Mouse (Mus musculus) midbrain, embryonic 11.5 days (tissue): ENCODE results near the gene BC147527. TPM values are rescaled to one million over a fixed set of nuclear protein-coding genes. Genes with fewer than 3 reads are reported as not detected.
"Not testable (repeated sequence)": the region's sequence is repeated elsewhere in the genome, so short reads cannot be mapped to it uniquely, and the experiment has no call there.

Experiments used
- ATAC-seq: fragments of 200-750 bp; cut with Nextera tagmentation; 2 replicates; pipeline ENCODE4 v1.8.0; 2017; ENCODE audit warnings: moderate TSS enrichment, moderate library complexity; ENCODE audit not compliant: low FRiP score
- DNase-seq: peaks from one replicate; pipeline ENCODE4 v3.0.0; 2015; ENCODE audit warnings: low spot score; ENCODE audit errors: missing footprints
- H3K27ac ChIP-seq: fragments of 300-500 bp; sonication (generic); 2 replicates; pipeline ENCODE4 v1.5.1; 2014; ENCODE audit warnings: low read depth, low read length
- H3K27me3 ChIP-seq: fragments of 300-500 bp; sonication (generic); 2 replicates; pipeline ENCODE4 v1.6.1; 2014; ENCODE audit warnings: mild to moderate bottlenecking, low read length, moderate library complexity, mixed read lengths; ENCODE audit not compliant: control insufficient read depth, insufficient read depth
- H3K36me3 ChIP-seq: fragments of 300-500 bp; sonication (generic); 2 replicates; pipeline ENCODE4 v1.6.1; 2014; ENCODE audit warnings: mild to moderate bottlenecking, low read length, moderate library complexity, mixed read lengths; ENCODE audit not compliant: control insufficient read depth, insufficient read depth
- H3K4me1 ChIP-seq: fragments of 300-500 bp; sonication (generic); 2 replicates; pipeline ENCODE4 v1.6.1; 2014; ENCODE audit warnings: low read length; ENCODE audit not compliant: control insufficient read depth, insufficient read depth
- H3K4me2 ChIP-seq: fragments of 300-500 bp; sonication (generic); 2 replicates; pipeline ENCODE4 v1.6.1; 2014; ENCODE audit warnings: mild to moderate bottlenecking, moderate library complexity
- H3K4me3 ChIP-seq: fragments of 300-500 bp; sonication (generic); 2 replicates; pipeline ENCODE4 v1.5.1; 2014; ENCODE audit warnings: low read depth, low read length
- H3K9ac ChIP-seq: fragments of 300-500 bp; sonication (generic); 2 replicates; pipeline ENCODE4 v1.6.1; 2014; ENCODE audit warnings: low read length
- H3K9me3 ChIP-seq: fragments of 300-500 bp; sonication (generic); 2 replicates; pipeline ENCODE4 v1.6.1; 2016; ENCODE audit warnings: low read length; ENCODE audit not compliant: control insufficient read depth
- WGBS: fragments of 180-500 bp; shearing (Covaris S2); extraction: QIAGEN DNeasy Blood & Tissue Kit; methylation state at CpG from one replicate; pipeline ENCODE4 v1.1.7; 2014; 5-methylcytosine and 5-hydroxymethylcytosine counted together
- polyA plus RNA-seq: library from polyadenylated mRNA; unstranded; fragments of >200 nt; fragmentation: Nextera tagmentation; extraction: Ambion mirVana; gene quantifications from 2 replicates; pipeline ENCODE4 v1.2.1, GENCODE M21; 2014

Gene BC147527
- 0.26 TPM in 1 of 2 replicates, not detected in the other for polyA plus RNA-seq

DNA sequence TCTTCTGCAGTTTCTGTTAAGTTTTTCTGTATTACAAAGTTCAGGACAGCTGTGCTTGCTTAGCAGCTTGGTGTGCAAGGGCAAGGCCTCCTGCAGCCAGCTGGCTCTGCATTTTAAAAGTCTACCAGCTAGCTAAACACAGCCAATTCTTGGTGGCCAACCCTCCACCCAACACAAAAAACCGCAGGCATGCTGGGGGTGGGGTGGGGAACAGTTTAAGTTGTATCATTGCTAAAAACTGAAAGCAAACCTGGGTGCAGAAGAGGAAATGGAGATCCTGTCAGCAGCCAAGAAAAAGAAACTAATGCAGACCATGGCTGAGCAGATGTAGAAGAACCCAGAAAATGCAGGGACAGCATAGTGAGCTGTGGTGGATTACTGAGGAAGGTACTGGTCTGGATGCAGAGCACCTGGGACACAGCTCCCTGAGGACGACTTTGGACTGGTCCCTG is at the start of gene BC147527:
Gene BC147527, plus strand, starts transcription at position 402 of the 452 bp plus-strand sequence.
- Histone ChIP-seq H3K36me3 (no peaks in the 10 kb centered on the region), H3K9me3 (no peaks in the 10 kb centered on the region), H3K27ac (no peak within 1 kb of the TSS), H3K9ac (no peak within 1 kb of the TSS), H3K4me3 (no peak within 1 kb of the TSS), H3K4me2 (no peak within 1 kb of the TSS), H3K27me3 (no peaks in the 10 kb centered on the region), H3K4me1 (no peaks in the 10 kb centered on the region)
- WGBS = 50% methylated on average over 2 of the region's 2 CpGs
- DNase-seq = no peak
- ATAC-seq = no peak

- not testable (repeated sequence) for H3K27me3 ChIP-seq, H3K9me3 ChIP-seq, H3K4me2 ChIP-seq, H3K4me1 ChIP-seq, DNase-seq, H3K27ac ChIP-seq, H3K9ac ChIP-seq, H3K36me3 ChIP-seq, H3K4me3 ChIP-seq, ATAC-seq
- 86% methylated on average over 2 of the region's 3 CpGs for WGBS
Measured at GRCm38 (mm10) chr13:120251208-120251924, 48.8 kb upstream of the BC147527 start.

GRCm38 (mm10) chr13:120258817-120259658 is 41.2 kb upstream of the BC147527 start:
- H3K9ac ChIP-seq, H3K4me3 ChIP-seq, H3K4me2 ChIP-seq, H3K4me1 ChIP-seq, H3K36me3 ChIP-seq, H3K27ac ChIP-seq, H3K9me3 ChIP-seq, ATAC-seq, H3K27me3 ChIP-seq, DNase-seq: not testable (repeated sequence)
- WGBS = 89% methylated on average over 3 of the region's 3 CpGs

- ATAC-seq = not testable (repeated sequence)
- 74% methylated on average over 3 of the region's 3 CpGs for WGBS
Measured at GRCm38 (mm10) chr13:120259718-120260117, 40.5 kb upstream of the BC147527 start.

GRCm38 (mm10) chr13:120262870-120263269 is 37.3 kb upstream of the BC147527 start, which contains the start of gene AF067061:
TSS of gene AF067061 (plus strand) at chr13:120263114.
- not testable (repeated sequence) for H3K36me3 ChIP-seq, H3K9ac ChIP-seq, H3K4me3 ChIP-seq, H3K4me1 ChIP-seq, H3K27ac ChIP-seq, DNase-seq, ATAC-seq, H3K27me3 ChIP-seq, H3K4me2 ChIP-seq, H3K9me3 ChIP-seq
- 94% methylated on average over 2 of the region's 2 CpGs for WGBS

More at GRCm38 (mm10) chr13:120259718-120260117, 40.5 kb upstream of the BC147527 start:
- not testable (repeated sequence) for H3K4me3 ChIP-seq, H3K4me1 ChIP-seq, H3K36me3 ChIP-seq, H3K9ac ChIP-seq, DNase-seq, H3K27me3 ChIP-seq, H3K27ac ChIP-seq, H3K9me3 ChIP-seq, H3K4me2 ChIP-seq

DNA sequence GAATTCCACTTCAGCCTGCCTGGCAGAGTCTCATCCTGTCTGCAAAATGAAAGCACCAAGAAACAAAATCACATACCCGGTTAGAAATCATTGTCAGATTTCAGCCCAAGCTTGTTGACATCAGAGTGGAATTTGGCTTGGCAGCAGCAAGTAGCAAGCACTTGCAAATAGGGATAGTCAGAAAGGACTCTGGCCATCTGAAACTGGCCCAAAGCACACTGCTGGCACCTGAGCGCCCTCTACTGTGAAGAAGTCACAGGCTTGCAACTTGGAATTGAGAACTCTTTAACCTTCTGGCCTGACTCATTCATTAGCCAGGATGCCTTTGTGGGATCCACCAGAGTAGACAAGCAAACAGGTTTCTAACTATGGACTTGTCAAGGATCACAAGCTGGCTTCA is 22.4 kb upstream of the BC147527 start:
- ATAC-seq, H3K9me3 ChIP-seq, H3K36me3 ChIP-seq, H3K9ac ChIP-seq, H3K27ac ChIP-seq, DNase-seq, H3K27me3 ChIP-seq, H3K4me1 ChIP-seq, H3K4me3 ChIP-seq, H3K4me2 ChIP-seq: not testable (repeated sequence)
- WGBS = 22% methylated on average over 2 of the region's 2 CpGs

DNA sequence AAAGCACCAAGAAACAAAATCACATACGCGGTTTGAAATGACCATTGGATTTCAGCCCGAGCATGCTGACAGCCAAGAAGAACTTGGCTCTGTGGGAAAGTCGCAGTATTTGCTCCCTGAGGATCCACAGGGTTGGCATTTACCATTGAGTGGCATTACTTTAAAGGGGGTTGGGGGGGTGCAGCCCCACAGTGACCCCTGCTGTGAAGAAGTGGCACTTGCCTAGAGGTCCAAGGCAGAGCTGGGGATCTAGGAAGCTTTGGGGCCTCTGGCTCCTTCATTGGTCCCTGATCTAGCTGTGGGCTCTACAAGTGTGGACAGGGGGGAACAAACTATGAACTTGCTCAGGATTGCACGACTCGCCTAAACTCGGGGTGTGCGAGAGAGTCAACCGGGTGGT is 21.4 kb upstream of the BC147527 start:
- Histone ChIP-seq H3K27ac (no peak overlapping the region), H3K4me3 (no peak overlapping the region), H3K36me3 (no peaks in the 10 kb centered on the region), H3K4me2 (no peak overlapping the region), H3K27me3 (no peaks in the 10 kb centered on the region), H3K9ac (no peak overlapping the region), H3K9me3 (no peaks in the 10 kb centered on the region), H3K4me1 (no peaks in the 10 kb centered on the region)
- DNase-seq (no peak), ATAC-seq (no peak)
- WGBS = 91% methylated on average over 9 of the region's 9 CpGs

- Histone ChIP-seq H3K4me3 (no peak overlapping the region), H3K9ac (no peak overlapping the region), H3K4me1 (no peaks in the 10 kb centered on the region), H3K27ac (no peak overlapping the region), H3K27me3 (no peaks in the 10 kb centered on the region), H3K4me2 (no peak overlapping the region), H3K36me3 (no peaks in the 10 kb centered on the region), H3K9me3 (no peaks in the 10 kb centered on the region)
- ATAC-seq = no peak
- 79% methylated on average over 1 of the region's 1 CpGs for WGBS
- DNase-seq = no peak
Measured at GRCm38 (mm10) chr13:120299324-120299894, 783 bp upstream of the BC147527 start.

GRCm38 (mm10) chr13:120300853-120301252 is 661 bp downstream of the BC147527 start:
- ATAC-seq = no peak
- WGBS = 83% methylated on average over 4 of the region's 4 CpGs

More at GRCm38 (mm10) chr13:120300853-120301252, 661 bp downstream of the BC147527 start:
- Histone ChIP-seq H3K4me1 (no peaks in the 10 kb centered on the region), H3K27me3 (no peaks in the 10 kb centered on the region), H3K9me3 (no peaks in the 10 kb centered on the region), H3K27ac (no peak overlapping the region), H3K36me3 (no peaks in the 10 kb centered on the region), H3K4me3 (no peak overlapping the region), H3K4me2 (no peak overlapping the region), H3K9ac (no peak overlapping the region)
- no peak for DNase-seq
